Mouse (Mus musculus) cerebellum, adult 2 months (tissue): ENCODE measurements around the gene Mre11a. TPM values are rescaled to one million over a fixed set of nuclear protein-coding genes. Genes with fewer than 3 reads are reported as not detected.
"Not testable (repeated sequence)": the region's sequence is repeated elsewhere in the genome, so short reads cannot be mapped to it uniquely, and the experiment has no call there.

Experiments used
- DNase-seq, 2 experiments: peaks; one replicate each; pipeline ENCODE4 v3.0.0; 2021
- H3K27ac ChIP-seq: fragments of 200-500 bp; 2 replicates; pipeline ENCODE4 v1.5.1; 2012; ENCODE audit warnings: low read length, control low read depth, inconsistent platforms; ENCODE audit not compliant: insufficient read depth
- H3K27me3 ChIP-seq: fragments of 200-500 bp; 2 replicates; pipeline ENCODE4 v1.6.1; 2012; ENCODE audit warnings: inconsistent platforms, mild to moderate bottlenecking, low read length, moderate library complexity; ENCODE audit not compliant: control insufficient read depth, insufficient read depth
- H3K4me1 ChIP-seq: fragments of 200-500 bp; 2 replicates; pipeline ENCODE4 v1.6.1; 2011; ENCODE audit warnings: low read length; ENCODE audit not compliant: control insufficient read depth, insufficient read depth
- H3K4me3 ChIP-seq: fragments of 200-500 bp; replicated peaks from 2 replicates; pipeline ENCODE3; 2011; ENCODE audit warnings: mild to moderate bottlenecking, low read depth, low read length, control low read depth; ENCODE audit not compliant: insufficient read depth
- CTCF ChIP-seq: fragments of 200-500 bp; IDR thresholded peaks from 2 replicates; pipeline ENCODE4 v1.5.1; 2011; ENCODE audit warnings: low read depth, mild to moderate bottlenecking, control low read depth, low read length, moderate library complexity, borderline replicate concordance; ENCODE audit not compliant: insufficient read depth
- POLR2A ChIP-seq: fragments of 200-500 bp; IDR thresholded peaks from 2 replicates; pipeline ENCODE4 v1.6.1; 2011; ENCODE audit warnings: low read length, control low read depth, borderline replicate concordance; ENCODE audit not compliant: insufficient read depth
- WGBS: fragments of 180-500 bp; shearing (Covaris S2); methylation state at CpG from one replicate; pipeline ENCODE4 v1.1.7; 2018; 5-methylcytosine and 5-hydroxymethylcytosine counted together
- polyA plus RNA-seq: library from polyadenylated mRNA; depleted of rRNA; stranded (reverse); fragments of >200 nt; gene quantifications from 2 replicates; pipeline ENCODE4 v1.2.3, GENCODE M21; 2012; rRNA removed

Mre11a gene
- polyA plus RNA-seq, 1 experiment, result 7.5 TPM

GRCm38 (mm10) chr9:14875743-14876507 lies 91.5 kb downstream of the Mre11a start:
- TF ChIP-seq CTCF (no peak), POLR2A (no peak)
- Histone ChIP-seq H3K27me3 (no peaks in the 10 kb centered on the region), H3K4me1 (peaks cover under 1% of the 10 kb centered on the region; the same call in 1 of the 2 replicates), H3K4me3 (no peak overlapping the region), H3K27ac (no peak overlapping the region)
- 51% methylated on average over 5 of the region's 5 CpGs for WGBS
- no peak for DNase-seq

GRCm38 (mm10) chr9:14876566-14876965 lies 92.1 kb downstream of the Mre11a start:
- 57% methylated on average over 8 of the region's 8 CpGs for WGBS
- not testable (repeated sequence) for H3K27ac ChIP-seq, DNase-seq, H3K4me1 ChIP-seq, H3K4me3 ChIP-seq, H3K27me3 ChIP-seq

- Histone ChIP-seq H3K4me1 (no peaks in the 10 kb centered on the region), H3K4me3 (no peak overlapping the region), H3K27ac (no peak overlapping the region), H3K27me3 (no peaks in the 10 kb centered on the region)
- DNase-seq, result no peak
- TF ChIP-seq POLR2A (no peak), CTCF (no peak)
- WGBS, result 60% methylated on average over 4 of the region's 4 CpGs
Observed at GRCm38 (mm10) chr9:14884641-14885040, 100.2 kb downstream of the Mre11a start.

- no peak for DNase-seq
- no peak overlapping the region for H3K4me3 ChIP-seq
- TF ChIP-seq CTCF, result no peak
- no peak for TF ChIP-seq POLR2A
Observed at GRCm38 (mm10) chr9:14885151-14885550, 100.7 kb downstream of the Mre11a start.

GRCm38 (mm10) chr9:14885954-14886353 lies 101.5 kb downstream of the Mre11a start:
- Histone ChIP-seq H3K4me1 (no peaks in the 10 kb centered on the region), H3K27me3 (no peaks in the 10 kb centered on the region), H3K27ac (no peak overlapping the region), H3K4me3 (no peak overlapping the region)
- TF ChIP-seq POLR2A (no peak), CTCF (no peak)
- WGBS, result 97% methylated on average over 1 of the region's 1 CpGs
- DNase-seq, result no peak

More at GRCm38 (mm10) chr9:14885151-14885550, 100.7 kb downstream of the Mre11a start:
- Histone ChIP-seq H3K27me3 (no peaks in the 10 kb centered on the region), H3K27ac (no peak overlapping the region), H3K4me1 (no peaks in the 10 kb centered on the region)

Other genes with a start within 250 kb of the Mre11a start
- 10.1 and 10.3 TPM in 2 replicates for gene Amotl1, start 139.6 kb upstream of the Mre11a start, polyA plus RNA-seq
- 0.08 and 0.11 TPM in 2 replicates for gene Piwil4, start 43.9 kb upstream of the Mre11a start, polyA plus RNA-seq
- 0.22 and 0.26 TPM in 2 replicates for gene Fut4, start 32.3 kb upstream of the Mre11a start, polyA plus RNA-seq
- 0.41 and 1.7 TPM in 2 replicates for gene 1700012B09Rik, start 13.6 kb upstream of the Mre11a start, polyA plus RNA-seq
- 8.5 and 11.0 TPM in 2 replicates for gene Ankrd49, start 202 bp downstream of the Mre11a start, polyA plus RNA-seq
- gene Gpr83, start 75.6 kb downstream of the Mre11a start, polyA plus RNA-seq, result 2.5 and 2.8 TPM in 2 replicates
- gene Izumo1r, start 119.3 kb downstream of the Mre11a start, polyA plus RNA-seq, result not detected in 2 replicates